Mouse (Mus musculus): ENCODE results near the gene Haus3.

DNA sequence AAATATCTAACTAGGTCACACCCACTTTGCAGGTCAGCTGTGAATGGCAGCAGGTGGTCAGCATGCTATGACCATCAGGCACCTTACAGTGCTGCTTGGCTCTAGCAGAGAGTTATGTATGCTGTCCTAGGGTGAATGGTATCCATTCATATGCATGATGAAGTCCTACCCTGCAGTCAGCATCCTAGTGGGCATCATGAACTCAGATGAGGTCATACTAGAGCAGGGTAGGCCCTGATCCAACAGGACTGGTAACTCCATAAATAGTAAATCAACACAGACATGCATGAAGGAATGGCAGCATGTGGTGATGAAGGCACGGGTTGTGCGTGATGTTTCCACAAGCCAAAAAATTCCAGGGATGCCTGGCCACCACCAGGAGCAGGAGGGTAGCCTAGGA is 36.5 kb upstream of the Haus3 start:
- no peak for TF ChIP-seq CTCF (IDR thresholded peaks at IDR 0.05; ENCODE audit: control insufficient read depth, insufficient read depth, insufficient replicate concordance, low read depth, low read length)
- no peak for TF ChIP-seq POLR2A (IDR thresholded peaks at IDR 0.05; ENCODE audit: control insufficient read depth, low read depth, low read length)
